Mouse (Mus musculus): ENCODE data around the gene 1700014D04Rik.

GRCm38 (mm10) chr13:59738455-59738854 lies 8.1 kb downstream of the 1700014D04Rik start:
- no peak for TF ChIP-seq CTCF (IDR thresholded peaks at IDR 0.05; ENCODE audit: control insufficient read depth, insufficient read depth, insufficient read length)
- TF ChIP-seq MAX (IDR thresholded peaks at IDR 0.05), result no peak
- no peak for TF ChIP-seq USF1 (IDR thresholded peaks at IDR 0.05; ENCODE audit: low read depth)
- TF ChIP-seq MYOD1 (IDR thresholded peaks at IDR 0.05; ENCODE audit: control insufficient read depth, insufficient read length, low read depth), result no peak
- no peak for TF ChIP-seq FOSL1 (IDR thresholded peaks at IDR 0.05; ENCODE audit: insufficient read depth, low read length, poor library complexity, severe bottlenecking)
- TF ChIP-seq MYOG (IDR thresholded peaks at IDR 0.05; ENCODE audit: control insufficient read depth, extremely low read depth, insufficient read length), result no peak
- TF ChIP-seq CEBPB (IDR thresholded peaks at IDR 0.05; ENCODE audit: low read depth), result no peak
